Mouse (Mus musculus) lung, postnatal 0 days (tissue): Measurements from ENCODE around the gene Slpi. TPM values are rescaled to one million over a fixed set of nuclear protein-coding genes. Genes with fewer than 3 reads are reported as not detected.
A peak's percentile ranks its signal among the peaks of the same experiment; 100 is the strongest.

Source experiments
- ATAC-seq: fragments of 200-750 bp; cut with Nextera tagmentation; 2 replicates; pipeline ENCODE4 v1.8.0; 2017; ENCODE audit warnings: moderate library complexity
- DNase-seq: peaks from one replicate; pipeline ENCODE4 v3.0.0-alpha.2; 2016; ENCODE audit warnings: low spot score
- H3K27ac ChIP-seq: fragments of 300-500 bp; sonication (generic); 2 replicates; pipeline ENCODE4 v1.5.1; 2014; ENCODE audit warnings: antibody characterized with exemption, mild to moderate bottlenecking, low read length, mixed read lengths
- H3K27me3 ChIP-seq: fragments of 300-500 bp; sonication (generic); replicated peaks from 2 replicates; pipeline ENCODE4 v1.6.1; 2014; ENCODE audit warnings: low read length, mixed read lengths; ENCODE audit not compliant: insufficient read depth
- H3K36me3 ChIP-seq: fragments of 300-500 bp; sonication (generic); 2 replicates; pipeline ENCODE4 v1.6.1; 2014; ENCODE audit warnings: low read length, mixed read lengths; ENCODE audit not compliant: insufficient read depth
- H3K4me1 ChIP-seq: fragments of 300-500 bp; sonication (generic); 2 replicates; pipeline ENCODE4 v1.6.1; 2014; ENCODE audit warnings: antibody characterized with exemption, low read depth, low read length, mixed read lengths; ENCODE audit not compliant: insufficient read depth
- H3K4me2 ChIP-seq: fragments of 300-500 bp; sonication (generic); replicated peaks from 2 replicates; pipeline ENCODE4 v1.6.1; 2014; ENCODE audit warnings: low read depth, mild to moderate bottlenecking, low read length, moderate library complexity, mixed read lengths
- H3K4me3 ChIP-seq: fragments of 300-500 bp; sonication (generic); 2 replicates; pipeline ENCODE4 v1.5.1; 2014; ENCODE audit warnings: low read depth, low read length
- H3K9ac ChIP-seq: fragments of 300-500 bp; sonication (generic); replicated peaks from 2 replicates; pipeline ENCODE4 v1.6.1; 2014; ENCODE audit warnings: low read depth, mild to moderate bottlenecking
- H3K9me3 ChIP-seq: fragments of 300-500 bp; sonication (generic); 2 replicates; pipeline ENCODE4 v1.6.1; 2016; ENCODE audit warnings: low read length, mixed read lengths
- CTCF ChIP-seq: IDR thresholded peaks from 2 replicates; pipeline ENCODE4 v1.5.1; 2016; ENCODE audit warnings: antibody characterized with exemption, mild to moderate bottlenecking
- EP300 ChIP-seq: IDR thresholded peaks from 2 replicates; pipeline ENCODE4 v1.6.1; 2016; ENCODE audit warnings: antibody characterized with exemption, mild to moderate bottlenecking, control low read depth
- WGBS: fragments of 180-500 bp; shearing (Covaris S2); extraction: QIAGEN DNeasy Blood & Tissue Kit; methylation state at CpG from one replicate; pipeline ENCODE4 v1.1.7; 2014; 5-methylcytosine and 5-hydroxymethylcytosine counted together
- polyA plus RNA-seq: library from polyadenylated mRNA; unstranded; fragments of >200 nt; fragmentation: Nextera tagmentation; extraction: Ambion mirVana; gene quantifications from 2 replicates; pipeline ENCODE4 v1.2.1, GENCODE M21; 2015

Slpi gene
- polyA plus RNA-seq, 1 experiment from 2014 or later = 79.5 TPM

DNA sequence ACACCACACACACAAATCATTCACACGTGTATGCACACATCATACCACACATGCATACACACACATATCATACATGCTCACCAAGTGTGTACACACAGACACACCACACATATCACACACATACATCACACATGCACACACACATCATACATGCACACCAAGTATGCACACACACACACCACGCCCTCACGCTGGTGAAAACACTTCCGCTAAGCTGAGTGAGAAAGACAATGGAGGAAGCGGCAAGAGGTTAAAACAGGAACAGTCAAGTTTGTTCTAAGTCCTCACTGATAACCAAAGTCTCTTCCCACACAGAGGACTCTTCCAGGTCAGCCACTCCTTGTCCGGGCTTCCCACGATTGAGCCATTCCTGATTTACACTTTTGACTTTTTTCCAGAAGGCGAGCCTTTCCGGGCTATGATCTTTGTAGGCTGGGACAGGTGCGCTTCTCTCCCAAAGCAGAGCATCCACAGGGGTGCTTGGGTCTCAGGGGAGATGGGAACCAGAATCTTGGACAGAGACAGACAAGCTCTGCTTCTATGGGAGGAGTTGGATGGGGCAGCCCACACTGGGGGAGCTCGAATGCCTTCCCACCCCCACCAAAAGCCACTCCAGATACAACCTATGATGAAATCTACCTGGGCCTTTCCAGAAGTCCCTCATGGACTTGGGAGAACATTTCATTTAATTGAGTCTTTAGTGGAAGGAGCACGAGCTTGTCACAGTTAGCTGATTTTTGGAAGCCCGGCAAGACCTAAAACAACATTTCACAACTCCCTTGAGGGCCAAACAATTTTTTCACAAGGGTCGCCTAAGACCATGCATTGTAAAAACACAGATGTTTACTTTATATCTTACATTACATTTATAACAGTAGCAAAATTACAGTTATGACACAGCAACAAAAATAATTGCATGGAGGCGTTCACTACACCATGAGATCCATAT is 11.1 kb downstream of the Slpi start:
- no peaks in the 10 kb centered on the region for H3K9me3 ChIP-seq
- TF ChIP-seq CTCF (no peak), EP300 (no peak)
- no peak for DNase-seq
- H3K36me3 ChIP-seq = no peaks in the 10 kb centered on the region
- ATAC-seq = no peak
- H3K4me1 ChIP-seq = no peaks in the 10 kb centered on the region
- 68% methylated on average over 15 of the region's 15 CpGs for WGBS
- H3K27me3 ChIP-seq = no peaks in the 10 kb centered on the region
- H3K4me3 ChIP-seq = no peak overlapping the region
- H3K4me2 ChIP-seq = no peak overlapping the region
- H3K27ac ChIP-seq = no peak overlapping the region
- no peak overlapping the region for H3K9ac ChIP-seq

- H3K27ac ChIP-seq = no peak overlapping the region
- H3K9me3 ChIP-seq = no peaks in the 10 kb centered on the region
- no peak overlapping the region for H3K4me2 ChIP-seq
- H3K4me1 ChIP-seq = no peaks in the 10 kb centered on the region
- no peak overlapping the region for H3K4me3 ChIP-seq
- ATAC-seq (peak; percentile 48), DNase-seq (peak; percentile 58)
- no peaks in the 10 kb centered on the region for H3K36me3 ChIP-seq
- WGBS = 19% methylated on average over 4 of the region's 4 CpGs
- no peak overlapping the region for H3K9ac ChIP-seq
- no peaks in the 10 kb centered on the region for H3K27me3 ChIP-seq
- TF ChIP-seq CTCF (no peak), EP300 (no peak)
Measured at GRCm38 (mm10) chr2:164373187-164373586, 15.7 kb downstream of the Slpi start.

GRCm38 (mm10) chr2:164372408-164373053 is 16.4 kb downstream of the Slpi start:
- no peaks in the 10 kb centered on the region for H3K36me3 ChIP-seq
- H3K4me2 ChIP-seq = no peak overlapping the region
- H3K4me1 ChIP-seq = no peaks in the 10 kb centered on the region
- TF ChIP-seq CTCF (no peak), EP300 (no peak)
- no peaks in the 10 kb centered on the region for H3K27me3 ChIP-seq
- ATAC-seq = no peak
- H3K9me3 ChIP-seq = no peaks in the 10 kb centered on the region
- H3K27ac ChIP-seq = no peak overlapping the region
- WGBS = 19% methylated on average over 3 of the region's 3 CpGs
- peak; percentile 13 for DNase-seq
- no peak overlapping the region for H3K9ac ChIP-seq
- H3K4me3 ChIP-seq = no peak overlapping the region

DNA sequence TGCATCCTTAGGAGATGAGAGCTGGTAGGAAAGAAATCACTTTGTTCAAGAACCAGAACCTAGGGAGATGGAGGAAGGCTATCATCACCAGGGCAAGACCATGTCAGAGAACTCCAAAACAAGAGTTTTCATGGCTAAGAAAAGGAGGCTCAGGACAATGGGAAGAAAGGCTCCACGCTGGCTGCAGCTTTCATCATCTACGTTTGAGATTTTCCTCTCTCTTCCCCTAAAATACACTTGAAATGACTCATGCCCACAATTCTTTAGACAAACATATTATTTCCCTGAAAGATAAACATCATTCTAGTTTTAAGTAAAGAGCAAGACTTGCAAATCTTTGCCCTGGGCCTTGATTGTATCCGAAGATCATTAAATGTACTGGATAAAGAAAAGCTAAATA is 17.5 kb downstream of the Slpi start:
- Histone ChIP-seq H3K9ac (no peak overlapping the region), H3K4me2 (no peak overlapping the region), H3K27ac (no peak overlapping the region), H3K36me3 (no peaks in the 10 kb centered on the region), H3K9me3 (no peaks in the 10 kb centered on the region), H3K27me3 (no peaks in the 10 kb centered on the region), H3K4me3 (no peak overlapping the region), H3K4me1 (peaks cover 3% of the 10 kb centered on the region; the same call in 1 of the 2 replicates)
- DNase-seq (no peak), ATAC-seq (no peak)
- 63% methylated on average over 3 of the region's 3 CpGs for WGBS
- no peak for TF ChIP-seq EP300
- no peak for TF ChIP-seq CTCF

- H3K36me3 ChIP-seq = no peaks in the 10 kb centered on the region
- no peaks in the 10 kb centered on the region for H3K9me3 ChIP-seq
- no peak overlapping the region for H3K27ac ChIP-seq
- H3K4me1 ChIP-seq = peaks cover 3% of the 10 kb centered on the region; the same call in 1 of the 2 replicates
- DNase-seq (no peak), ATAC-seq (no peak)
- 64% methylated on average over 6 of the region's 6 CpGs for WGBS
- no peak overlapping the region for H3K9ac ChIP-seq
- TF ChIP-seq EP300 = no peak
- no peak for TF ChIP-seq CTCF
- no peak overlapping the region for H3K4me3 ChIP-seq
- H3K27me3 ChIP-seq = no peaks in the 10 kb centered on the region
- no peak overlapping the region for H3K4me2 ChIP-seq
Measured at GRCm38 (mm10) chr2:164368620-164369105, 20.2 kb downstream of the Slpi start.

DNA sequence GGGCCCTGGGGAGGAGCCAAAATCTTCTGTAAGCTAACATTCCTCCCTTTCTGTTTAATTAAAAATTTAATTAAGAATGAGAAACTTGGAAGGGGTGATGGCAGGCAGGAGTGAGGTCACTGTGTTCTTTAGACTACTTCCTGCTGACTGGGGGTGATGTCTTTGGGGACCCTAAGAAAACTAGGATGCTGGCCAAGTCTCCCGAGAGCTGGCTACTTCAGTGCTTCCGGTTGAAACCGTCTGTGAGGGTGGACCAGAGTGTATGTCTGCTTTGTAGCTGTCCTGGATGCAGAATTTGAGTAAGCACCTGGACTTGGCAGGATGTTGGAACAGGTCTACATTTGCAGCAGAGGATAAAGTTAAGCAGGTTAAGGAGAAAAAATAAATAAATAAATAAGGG is 21.9 kb downstream of the Slpi start:
- ATAC-seq (no peak), DNase-seq (no peak)
- TF ChIP-seq CTCF (no peak), EP300 (no peak)
- no peaks in the 10 kb centered on the region for H3K36me3 ChIP-seq
- H3K4me3 ChIP-seq = no peak overlapping the region
- H3K27me3 ChIP-seq = no peaks in the 10 kb centered on the region
- 15% methylated on average over 3 of the region's 3 CpGs for WGBS
- H3K9ac ChIP-seq = no peak overlapping the region
- H3K4me1 ChIP-seq = peaks cover 3% of the 10 kb centered on the region; the same call in 1 of the 2 replicates
- no peak overlapping the region for H3K27ac ChIP-seq
- H3K9me3 ChIP-seq = no peaks in the 10 kb centered on the region
- H3K4me2 ChIP-seq = no peak overlapping the region
